Mouse (Mus musculus): ENCODE data around the gene Mup10. TPM values are rescaled to one million over a fixed set of nuclear protein-coding genes. Genes with fewer than 3 reads are reported as not detected.
"Not testable (repeated sequence)": the region's sequence is repeated elsewhere in the genome, so short reads cannot be mapped to it uniquely, and the experiment has no call there.

The Mup10 gene
- total RNA-seq (2014; fragmentation: Nextera tagmentation) (not detected in 2 replicates), total RNA-seq (2017) (0.49 TPM in 1 of 2 replicates, not detected in the other), polyA plus RNA-seq (2012) (not detected in 2 replicates)

- H3K36me3 ChIP-seq (replicated peaks); H3K4me3 ChIP-seq (ENCODE audit: low read depth, low read length); ATAC-seq (ENCODE audit: extremely low read depth, insufficient number of reproducible peaks, low FRiP score, poor library complexity, severe bottlenecking); DNase-seq (ENCODE audit: low spot score); H3K4me1 ChIP-seq (ENCODE audit: insufficient read depth, low read depth, low read length); H3K27me3 ChIP-seq (ENCODE audit: insufficient read depth, low read length); H3K9me3 ChIP-seq (replicated peaks): not testable (repeated sequence)
Measured at GRCm38 (mm10) chr4:60582099-60582498, at the start of gene Mup10. Gene Mup10, minus strand, starts transcription at chr4:60582199.

Other genes starting within 250 kb of the Mup10 start
- not detected in 2 replicates for gene Mup9, start 160.2 kb downstream of the Mup10 start, total RNA-seq (2014; fragmentation: Nextera tagmentation)
- 0.41 TPM in 1 of 2 replicates, not detected in the other for gene Mup9, start 160.2 kb downstream of the Mup10 start, total RNA-seq (2017)
- not detected in 2 replicates for gene Mup9, start 160.2 kb downstream of the Mup10 start, polyA plus RNA-seq (2012)
- gene Mup1, start 80.2 kb downstream of the Mup10 start, total RNA-seq (2014; fragmentation: Nextera tagmentation) = not detected in 2 replicates
- gene Mup1, start 80.2 kb downstream of the Mup10 start, total RNA-seq (2017) = not detected in 2 replicates
- gene Mup1, start 80.2 kb downstream of the Mup10 start, polyA plus RNA-seq (2012) = not detected in 2 replicates
- not detected in 2 replicates for gene Mup11, start 80.2 kb upstream of the Mup10 start, total RNA-seq (2014; fragmentation: Nextera tagmentation)
- not detected in 2 replicates for gene Mup11, start 80.2 kb upstream of the Mup10 start, total RNA-seq (2017)
- gene Mup11, start 80.2 kb upstream of the Mup10 start, polyA plus RNA-seq (2012) = not detected in 2 replicates
- not detected in 2 replicates for gene Mup12, start 159.1 kb upstream of the Mup10 start, total RNA-seq (2014; fragmentation: Nextera tagmentation)
- not detected in 2 replicates for gene Mup12, start 159.1 kb upstream of the Mup10 start, total RNA-seq (2017)
- gene Mup12, start 159.1 kb upstream of the Mup10 start, polyA plus RNA-seq (2012) = not detected in 2 replicates
- gene Mup22, start 239.3 kb upstream of the Mup10 start, total RNA-seq (2014; fragmentation: Nextera tagmentation) = not detected in 2 replicates
- gene Mup22, start 239.3 kb upstream of the Mup10 start, total RNA-seq (2017) = not detected in 2 replicates
- gene Mup22, start 239.3 kb upstream of the Mup10 start, polyA plus RNA-seq (2012) = not detected in 2 replicates

Measured in G1E (cell line).